Mouse (Mus musculus) erythroblast, adult 5-6 weeks (primary cell): ENCODE data around the gene Tbl1xr1. TPM values are rescaled to one million over a fixed set of nuclear protein-coding genes. Genes with fewer than 3 reads are reported as not detected.

ENCODE experiments used
- ATAC-seq: replicated peaks from 2 replicates; pipeline ENCODE4 v1.8.0; 2016; ENCODE audit warnings: moderate number of reproducible peaks, mild to moderate bottlenecking, moderate TSS enrichment, inconsistent platforms; ENCODE audit not compliant: poor library complexity, low FRiP score, severe bottlenecking
- total RNA-seq, 2 experiments: library from RNA; stranded (forward) in 1 of 2; stranded (reverse) in 1 of 2; fragments of 150-400 nt in 1 of 2; fragments of 200-764, 138-1000 nt in 1 of 2; gene quantifications; 2 replicates each; pipeline versions ENCODE4 v1.2.3 to v1.2.4; 2015 to 2017; ENCODE audit warnings: low replicate concordance in 2 of 2

The Tbl1xr1 gene
- total RNA-seq, 2 experiments from 2014 or later = 19.8 to 22.3 TPM

DNA sequence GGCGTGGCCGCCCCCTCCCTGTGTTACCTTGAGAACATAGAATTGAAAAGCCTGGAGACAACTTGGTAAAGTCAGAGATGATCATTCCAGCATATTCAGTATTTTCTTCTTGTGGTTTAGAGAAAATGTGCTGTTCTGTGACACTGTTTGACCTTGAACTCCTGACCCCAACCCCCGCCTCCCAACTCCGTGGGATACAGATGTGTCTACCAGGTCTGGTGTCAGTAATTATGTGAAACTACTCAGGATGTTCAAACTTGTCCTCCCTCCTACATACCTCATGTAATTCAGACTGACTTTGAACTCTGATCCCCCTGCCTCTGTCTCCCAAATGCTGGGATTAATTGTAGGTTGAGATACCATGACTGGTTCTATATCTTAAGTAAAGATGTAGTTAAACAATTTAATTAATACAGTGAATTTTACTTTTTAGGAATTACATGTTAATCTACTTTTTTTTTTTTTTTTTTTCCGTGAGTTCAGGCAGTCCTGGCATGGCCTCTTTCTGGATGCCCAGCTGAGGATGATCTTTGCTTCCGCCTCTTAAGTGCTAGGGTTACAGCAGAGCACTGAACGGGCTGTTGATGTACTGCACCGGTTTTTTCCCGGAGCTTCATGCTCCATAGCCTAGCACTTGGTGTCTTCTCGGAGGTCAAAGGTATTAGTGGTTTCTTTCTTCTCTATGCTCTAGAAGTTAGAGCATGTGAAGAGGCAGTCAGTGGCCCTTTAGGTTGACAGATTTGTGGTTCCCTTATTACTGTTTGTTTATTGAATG lies 8.0 kb downstream of the Tbl1xr1 start:
- no peak for ATAC-seq

DNA sequence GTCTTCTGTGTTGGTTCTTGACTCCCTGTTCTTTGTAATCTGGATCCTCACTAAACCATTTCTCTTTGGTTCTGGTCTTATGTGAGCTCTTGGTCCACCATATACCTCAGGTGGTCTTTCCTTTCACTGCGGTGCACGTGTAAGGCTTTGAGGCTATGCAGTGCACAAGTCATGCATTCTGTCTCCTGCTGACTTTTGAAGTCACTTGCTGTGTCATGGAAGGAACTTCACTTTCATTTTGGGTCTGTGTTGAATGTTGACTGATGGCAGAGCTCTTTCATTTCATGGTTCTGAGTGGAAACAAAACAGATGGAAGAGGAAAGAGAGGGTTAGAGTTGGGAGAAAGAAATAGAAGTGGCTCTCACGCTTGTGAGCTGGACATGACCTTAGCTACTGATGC lies 13.4 kb downstream of the Tbl1xr1 start:
- ATAC-seq = no peak

DNA sequence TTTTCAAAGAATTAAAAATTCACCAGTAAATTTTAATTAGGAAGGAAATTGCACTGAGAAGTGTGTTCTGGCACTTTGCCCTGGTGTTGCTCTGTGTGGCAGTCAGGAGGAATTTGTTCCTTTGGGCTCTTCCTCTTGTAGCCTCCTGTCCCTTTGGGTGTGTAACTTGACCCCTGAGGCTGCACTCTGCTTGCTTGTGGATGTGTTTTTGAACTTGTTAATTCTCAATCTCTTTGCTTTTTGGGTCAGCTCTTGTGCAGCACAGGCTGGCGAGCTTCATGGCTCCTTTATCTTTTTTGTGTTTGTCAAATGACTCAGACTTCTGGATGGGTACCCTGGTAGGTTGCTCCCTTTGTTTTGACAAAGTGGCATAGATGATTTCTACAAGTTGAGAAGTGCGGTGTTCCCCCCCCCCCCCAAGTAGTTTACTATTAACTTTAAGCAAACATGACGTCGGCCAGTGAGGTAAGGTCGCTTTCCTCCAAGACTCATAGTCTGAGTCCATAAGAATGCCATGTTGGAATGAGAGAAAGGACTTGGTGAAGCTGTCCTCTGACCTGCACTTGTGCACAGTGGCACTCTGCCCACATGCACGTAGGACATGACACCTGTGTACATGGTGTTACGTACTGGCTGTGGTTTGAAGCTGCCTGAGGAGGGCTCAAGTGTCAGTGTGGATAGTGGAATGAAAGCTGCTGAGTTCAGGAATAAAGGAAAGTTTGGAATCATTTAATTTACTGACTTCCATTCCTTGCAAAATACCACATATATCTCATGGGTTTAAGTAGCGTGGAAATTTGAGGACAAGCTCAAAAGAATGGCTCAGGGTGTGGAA lies 14.2 kb downstream of the Tbl1xr1 start:
- no peak for ATAC-seq

DNA sequence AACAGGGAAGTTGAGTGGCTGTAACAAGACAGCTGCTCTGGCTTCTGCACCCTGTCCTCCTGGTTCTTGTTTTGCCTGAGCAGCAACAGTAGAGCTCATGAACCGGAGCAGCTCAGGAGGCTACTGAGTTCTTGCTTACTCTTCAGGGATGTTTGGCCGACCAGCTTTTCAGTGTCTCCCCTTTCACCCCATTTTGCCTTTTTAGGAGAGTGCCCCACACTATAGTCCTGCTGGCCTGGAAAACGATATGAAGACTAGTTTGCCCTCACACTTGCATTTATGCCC lies 14.8 kb downstream of the Tbl1xr1 start:
- no peak for ATAC-seq

GRCm38 (mm10) chr3:22091681-22092080 lies 15.2 kb downstream of the Tbl1xr1 start:
- no peak for ATAC-seq

GRCm38 (mm10) chr3:22092784-22093183 lies 16.3 kb downstream of the Tbl1xr1 start:
- ATAC-seq = no peak

GRCm38 (mm10) chr3:22103986-22104515 lies 27.6 kb downstream of the Tbl1xr1 start:
- no peak for ATAC-seq

- ATAC-seq = no peak
Measured at GRCm38 (mm10) chr3:22105471-22105870, 29.0 kb downstream of the Tbl1xr1 start.

DNA sequence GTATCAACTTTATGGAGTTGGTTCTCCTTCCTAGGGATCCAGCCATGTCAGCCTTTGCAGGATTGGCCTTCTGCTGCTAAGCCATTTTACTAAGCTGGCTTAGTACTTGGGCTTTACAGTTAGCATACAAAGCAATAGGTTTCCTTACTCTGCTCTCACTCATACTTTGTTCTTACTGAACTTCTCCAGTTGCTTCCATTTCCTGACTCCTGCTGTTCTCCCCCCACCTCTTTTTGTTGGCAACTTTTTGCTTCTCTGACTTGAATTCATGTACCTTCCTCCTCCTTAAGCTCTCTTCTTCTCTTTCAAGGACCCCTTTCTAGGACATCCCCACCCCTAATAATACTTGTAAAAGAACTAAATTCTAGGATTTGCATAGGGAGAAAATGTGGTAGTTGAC lies 31.6 kb downstream of the Tbl1xr1 start:
- ATAC-seq = no peak

GRCm38 (mm10) chr3:22109651-22110050 lies 33.2 kb downstream of the Tbl1xr1 start:
- ATAC-seq = no peak

- ATAC-seq = no peak
Measured at GRCm38 (mm10) chr3:22113773-22114172, 37.3 kb downstream of the Tbl1xr1 start.

DNA sequence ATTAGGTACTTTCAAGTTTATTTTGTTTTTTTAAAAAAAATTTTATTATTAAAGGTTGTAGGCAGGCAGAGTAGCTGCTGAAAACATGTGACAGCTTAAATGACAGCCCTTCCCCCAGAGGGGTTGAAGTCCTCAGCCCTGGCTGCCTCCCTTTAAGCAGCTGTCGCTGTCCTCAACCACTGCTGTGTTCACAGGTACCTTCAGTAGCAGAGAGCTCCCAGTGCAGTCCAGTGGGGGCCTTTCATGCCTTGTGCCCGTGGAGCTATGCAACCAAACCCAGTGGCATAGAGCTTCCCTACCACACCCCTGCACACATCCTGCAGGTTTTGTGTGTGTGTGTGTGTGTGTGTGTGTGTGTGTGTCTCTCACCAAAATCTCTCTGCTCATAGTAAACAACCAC lies 38.8 kb downstream of the Tbl1xr1 start:
- ATAC-seq = no peak

DNA sequence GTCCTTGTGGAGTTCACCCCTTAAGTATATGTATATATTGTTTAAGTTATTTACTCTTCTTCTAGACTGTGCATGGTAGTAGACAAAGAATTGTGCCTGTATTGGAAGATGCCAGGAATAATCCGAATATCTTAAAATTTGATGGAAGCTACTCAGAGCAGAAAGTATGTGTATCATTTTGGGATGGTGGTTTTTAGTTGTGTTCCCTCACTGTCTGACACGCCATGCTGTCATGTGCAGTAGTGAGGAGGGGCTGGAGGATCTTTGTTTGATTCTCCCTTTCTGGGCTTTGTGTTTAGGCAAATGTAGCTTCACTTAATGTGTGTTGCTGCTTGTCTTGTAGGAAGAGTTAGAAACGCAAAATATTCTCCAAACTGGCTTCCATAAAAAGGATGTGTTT lies 39.2 kb downstream of the Tbl1xr1 start:
- no peak for ATAC-seq

- ATAC-seq = no peak
Measured at GRCm38 (mm10) chr3:22116188-22116587, 39.7 kb downstream of the Tbl1xr1 start.

GRCm38 (mm10) chr3:22121741-22122140 lies 45.3 kb downstream of the Tbl1xr1 start:
- no peak for ATAC-seq

- ATAC-seq = peak; percentile 35; the same call in 1 of the 2 replicates
Measured at GRCm38 (mm10) chr3:22123145-22123544, 46.7 kb downstream of the Tbl1xr1 start.

- no peak for ATAC-seq
Measured at GRCm38 (mm10) chr3:22126251-22126826, 49.9 kb downstream of the Tbl1xr1 start.

- ATAC-seq = no peak; the same call in 1 of the 2 replicates
Measured at GRCm38 (mm10) chr3:22131277-22131676, 54.8 kb downstream of the Tbl1xr1 start.

DNA sequence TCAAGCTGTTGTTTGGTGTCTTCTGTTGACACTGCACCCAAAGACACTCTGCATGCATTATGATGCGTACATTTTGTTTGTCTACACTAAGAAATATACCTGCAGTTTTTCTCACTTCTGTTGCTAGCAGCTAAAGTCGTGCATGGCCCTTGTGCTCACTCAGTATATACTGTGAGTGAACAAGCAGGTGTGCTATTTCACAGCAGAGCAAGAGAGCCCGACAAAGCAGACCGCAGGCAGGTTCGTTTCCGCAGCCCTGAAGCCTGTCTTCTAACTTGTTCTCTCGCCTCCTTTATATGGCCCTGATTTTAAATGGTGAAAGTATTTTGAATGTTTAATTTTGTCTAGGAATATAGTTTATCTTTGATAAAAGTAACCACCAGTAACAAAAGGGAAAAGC lies 57.2 kb downstream of the Tbl1xr1 start:
- ATAC-seq = no peak

GRCm38 (mm10) chr3:22137793-22138579 lies 61.5 kb downstream of the Tbl1xr1 start:
- ATAC-seq = no peak
